Mouse (Mus musculus): ENCODE results near the gene Spn. TPM values are rescaled to one million over a fixed set of nuclear protein-coding genes. Genes with fewer than 3 reads are reported as not detected.

Gene Spn
- total RNA-seq, 2 experiments from 2014 or later: 1.8 to 2.1 TPM

- DNase-seq (ENCODE audit: low spot score in 2 of 2): no peak
Observed at GRCm38 (mm10) chr7:127082271-127082670, 55.4 kb downstream of the Spn start.

Other genes starting within 250 kb of the Spn start
- gene Tmem219, start 214.9 kb downstream of the Spn start, total RNA-seq (2021): 10 to 100 TPM; 34.9 to 39.0 TPM
- gene Kctd13, start 208.9 kb downstream of the Spn start, total RNA-seq (2021): 10 to 100 TPM; 27.3 to 28.5 TPM
- 1 to 10 TPM; 3.0 to 3.7 TPM for gene Asphd1, start 188.2 kb downstream of the Spn start, total RNA-seq (2021)
- 10 to 100 TPM; 97.6 to 97.9 TPM for gene Sez6l2, start 187.3 kb downstream of the Spn start, total RNA-seq (2021)
- gene Cdipt, start 161.9 kb downstream of the Spn start, total RNA-seq (2021): 10 to 100 TPM; 86.8 to 91.0 TPM
- gene Cdiptos, start 161.7 kb downstream of the Spn start, total RNA-seq (2021): 1 to 10 TPM; 1.9 to 2.5 TPM
- 10 to 100 TPM; 67.1 to 68.4 TPM for gene Mvp, start 123.2 kb downstream of the Spn start, total RNA-seq (2021)
- gene Pagr1b, start 121.3 kb downstream of the Spn start, total RNA-seq (2021): 1 to 10 TPM; 3.5 to 8.3 TPM
- gene Pagr1a, start 120.5 kb downstream of the Spn start, total RNA-seq (2021): 10 to 100 TPM; 12.4 to 15.4 TPM
- gene Gm42742, start 116.7 kb downstream of the Spn start, total RNA-seq (2021): 10 to 100 TPM; 34.8 to 36.6 TPM
- 10 to 100 TPM in 1 of 2 experiments, 1 to 10 TPM in 1; 7.4 to 11.1 TPM for gene Prrt2, start 116.6 kb downstream of the Spn start, total RNA-seq (2021)
- gene Maz, start 110.8 kb downstream of the Spn start, total RNA-seq (2021): 100 to 1,000 TPM; 240 to 256 TPM
- 10 to 100 TPM; 45.2 to 45.9 TPM for gene Kif22, start 95.4 kb downstream of the Spn start, total RNA-seq (2021)
- 100 to 1,000 TPM in 1 of 2 experiments, not detected in 1; 137 TPM for gene Zg16, start 50.5 kb downstream of the Spn start, total RNA-seq (2021)
- gene AI467606, start 46.5 kb downstream of the Spn start, total RNA-seq (2021): 1 to 10 TPM; 1.9 to 2.0 TPM
- gene Qprt, start 15.6 kb downstream of the Spn start, total RNA-seq (2021): 10 to 100 TPM in 1 of 2 experiments, 1 to 10 TPM in 1; 5.7 to 12.0 TPM
- gene Cd2bp2, start 58.2 kb upstream of the Spn start, total RNA-seq (2021): 10 to 100 TPM; 77.6 to 84.4 TPM
- 10 to 100 TPM; 57.9 to 58.5 TPM for gene Tbc1d10b, start 70.6 kb upstream of the Spn start, total RNA-seq (2021)
- 100 to 1,000 TPM; 268 to 794 TPM for gene Mylpf, start 71.1 kb upstream of the Spn start, total RNA-seq (2021)
- gene Zfp553, start 95.2 kb upstream of the Spn start, total RNA-seq (2021): 10 to 100 TPM; 18.3 to 19.3 TPM
- 10 to 100 TPM; 12.6 to 14.5 TPM for gene Sept1, start 95.3 kb upstream of the Spn start, total RNA-seq (2021)
- gene Zfp771, start 106.5 kb upstream of the Spn start, total RNA-seq (2021): 10 to 100 TPM; 36.3 to 39.2 TPM
- gene Dctpp1, start 122.9 kb upstream of the Spn start, total RNA-seq (2021): 10 to 100 TPM; 63.5 to 68.3 TPM
- gene Sephs2, start 136.2 kb upstream of the Spn start, total RNA-seq (2021): 100 to 1,000 TPM in 1 of 2 experiments, 10 to 100 TPM in 1; 92.8 to 115 TPM
- gene Itgal, start 158.4 kb upstream of the Spn start, total RNA-seq (2021): 1 to 10 TPM; 3.0 to 3.4 TPM
- gene Zfp768, start 207.8 kb upstream of the Spn start, total RNA-seq (2021): 10 to 100 TPM; 32.6 to 33.9 TPM
- 10 to 100 TPM in 1 of 2 experiments, 1 to 10 TPM in 1; 9.9 to 10.4 TPM for gene Zfp747, start 238.2 kb upstream of the Spn start, total RNA-seq (2021)
- 1 to 10 TPM; 5.2 to 5.7 TPM for gene 9130019O22Rik, start 249.3 kb upstream of the Spn start, total RNA-seq (2021)

Data from adrenal gland, postnatal 4 days (tissue).